Mouse (Mus musculus): ENCODE data around the gene Usp16. TPM values are rescaled to one million over a fixed set of nuclear protein-coding genes. Genes with fewer than 3 reads are reported as not detected.

Usp16 gene
- polyA plus RNA-seq, 1 experiment from 2014 or later: 53.5 TPM

DNA sequence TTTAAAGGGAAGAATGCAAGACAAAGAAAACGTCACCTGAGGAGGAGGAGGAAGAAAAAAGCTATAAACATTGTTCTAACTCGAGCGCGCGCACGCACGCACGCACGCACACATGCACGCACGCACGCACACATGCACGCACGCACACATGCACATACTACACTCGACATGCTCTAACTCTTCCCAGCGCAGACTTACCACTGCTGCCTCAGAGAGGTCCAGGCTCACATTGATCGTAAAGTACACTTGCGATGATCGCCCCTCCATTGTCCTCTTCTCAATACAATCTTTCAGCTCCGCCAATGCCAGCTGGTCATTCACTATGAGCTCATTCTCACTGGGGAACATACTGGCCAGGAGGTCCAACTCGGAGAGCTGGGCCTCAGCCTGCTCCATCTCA, 17.4 kb upstream of the Usp16 start:
- H3K4me1 ChIP-seq (ENCODE audit: control insufficient read depth, insufficient read depth, low read length): peaks cover 2% of the 10 kb centered on the region; the same call in 1 of the 2 replicates
- ATAC-seq (ENCODE audit: insufficient number of reproducible peaks, insufficient read depth, low FRiP score, low read depth): no peak
- 91% methylated on average over 21 of the region's 21 CpGs for WGBS

DNA sequence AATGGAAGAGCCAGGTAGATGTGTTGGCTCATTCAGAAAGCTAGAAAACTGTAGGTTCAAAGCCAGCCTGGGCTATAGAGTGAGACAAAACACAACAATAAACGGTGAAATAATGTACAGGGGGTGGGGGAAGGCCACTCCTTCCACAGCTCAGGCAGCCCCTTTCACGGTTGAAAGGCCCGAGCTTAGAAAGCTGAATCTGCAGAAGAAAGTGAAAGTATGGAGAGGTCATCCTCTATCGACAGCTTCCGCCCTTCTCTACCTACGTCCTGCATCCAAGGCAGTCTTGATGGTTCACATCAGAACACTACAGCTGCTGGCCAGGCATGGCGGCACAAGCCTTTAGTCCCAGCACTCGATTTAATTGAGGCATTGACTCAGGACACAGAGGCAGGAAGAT, 15.8 kb upstream of the Usp16 start:
- WGBS: 91% methylated on average over 8 of the region's 8 CpGs
- Histone ChIP-seq H3K27me3 (ENCODE audit: control insufficient read depth, insufficient read depth, low read length) (no peaks in the 10 kb centered on the region), H3K27ac (ENCODE audit: low read length) (no peak overlapping the region), H3K4me2 (replicated peaks; ENCODE audit: low read depth, low read length) (no peak overlapping the region), H3K9ac (replicated peaks; ENCODE audit: low read depth, low read length) (no peak overlapping the region), H3K9me3 (ENCODE audit: control insufficient read depth, low read depth, low read length) (no peaks in the 10 kb centered on the region), H3K36me3 (ENCODE audit: control insufficient read depth, insufficient read depth, low read length) (no peaks in the 10 kb centered on the region), H3K4me1 (ENCODE audit: control insufficient read depth, insufficient read depth, low read length) (peaks cover 2% of the 10 kb centered on the region; the same call in 1 of the 2 replicates), H3K4me3 (ENCODE audit: low read depth, low read length) (no peak overlapping the region)
- no peak for ATAC-seq (ENCODE audit: insufficient number of reproducible peaks, insufficient read depth, low FRiP score, low read depth)

More for the DNA sequence above, 17.4 kb upstream of the Usp16 start:
- H3K4me3 ChIP-seq (ENCODE audit: low read depth, low read length): no peak overlapping the region
- no peaks in the 10 kb centered on the region for H3K27me3 ChIP-seq (ENCODE audit: control insufficient read depth, insufficient read depth, low read length)
- no peak overlapping the region for H3K27ac ChIP-seq (ENCODE audit: low read length)
- no peaks in the 10 kb centered on the region for H3K9me3 ChIP-seq (ENCODE audit: control insufficient read depth, low read depth, low read length)
- no peak overlapping the region for H3K9ac ChIP-seq (replicated peaks; ENCODE audit: low read depth, low read length)
- H3K36me3 ChIP-seq (ENCODE audit: control insufficient read depth, insufficient read depth, low read length): no peaks in the 10 kb centered on the region
- H3K4me2 ChIP-seq (replicated peaks; ENCODE audit: low read depth, low read length): no peak overlapping the region

DNA sequence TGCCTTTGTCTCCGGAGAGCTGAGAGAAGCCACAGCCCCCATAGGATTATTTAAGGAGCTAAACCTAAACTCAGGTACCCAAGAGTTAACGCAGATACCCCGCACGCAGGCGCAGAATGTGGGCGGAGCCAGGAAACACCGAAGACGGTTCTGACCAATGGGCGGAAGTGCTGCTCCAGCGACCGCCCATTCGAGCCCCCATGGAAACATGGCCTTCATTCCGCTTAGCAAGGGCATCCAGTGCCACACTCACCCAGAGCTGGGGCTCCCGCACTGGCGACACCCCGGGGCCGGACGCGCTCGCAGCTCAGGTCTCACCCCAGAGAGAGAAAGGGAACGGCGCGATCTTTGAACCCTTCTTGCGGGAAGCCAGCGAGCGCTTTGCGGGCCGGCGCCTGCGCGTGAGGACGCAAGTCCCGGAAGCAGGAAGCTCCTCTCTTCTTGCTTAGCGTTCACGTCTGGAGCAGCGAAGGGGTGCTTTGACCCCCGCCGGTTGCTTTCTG, 14.3 kb upstream of the Usp16 start, which contains the start of gene Rwdd2b:
TSS of gene Rwdd2b (minus strand) at position 390 of the 503 bp plus-strand sequence.
- Histone ChIP-seq H3K27ac (ENCODE audit: low read length) (peak within 1 kb of the TSS; percentile 83), H3K9me3 (ENCODE audit: control insufficient read depth, low read depth, low read length) (no peaks in the 10 kb centered on the region), H3K9ac (replicated peaks; ENCODE audit: low read depth, low read length) (peak within 1 kb of the TSS; percentile 65), H3K27me3 (ENCODE audit: control insufficient read depth, insufficient read depth, low read length) (no peaks in the 10 kb centered on the region), H3K4me3 (ENCODE audit: low read depth, low read length) (peak within 1 kb of the TSS; percentile 67), H3K4me1 (ENCODE audit: control insufficient read depth, insufficient read depth, low read length) (peaks cover 2% of the 10 kb centered on the region; the same call in 1 of the 2 replicates), H3K4me2 (replicated peaks; ENCODE audit: low read depth, low read length) (peak within 1 kb of the TSS; percentile 72), H3K36me3 (ENCODE audit: control insufficient read depth, insufficient read depth, low read length) (no peaks in the 10 kb centered on the region)
- peak; percentile 95 for ATAC-seq (ENCODE audit: insufficient number of reproducible peaks, insufficient read depth, low FRiP score, low read depth)
- 0% methylated on average over 38 of the region's 38 CpGs for WGBS

DNA sequence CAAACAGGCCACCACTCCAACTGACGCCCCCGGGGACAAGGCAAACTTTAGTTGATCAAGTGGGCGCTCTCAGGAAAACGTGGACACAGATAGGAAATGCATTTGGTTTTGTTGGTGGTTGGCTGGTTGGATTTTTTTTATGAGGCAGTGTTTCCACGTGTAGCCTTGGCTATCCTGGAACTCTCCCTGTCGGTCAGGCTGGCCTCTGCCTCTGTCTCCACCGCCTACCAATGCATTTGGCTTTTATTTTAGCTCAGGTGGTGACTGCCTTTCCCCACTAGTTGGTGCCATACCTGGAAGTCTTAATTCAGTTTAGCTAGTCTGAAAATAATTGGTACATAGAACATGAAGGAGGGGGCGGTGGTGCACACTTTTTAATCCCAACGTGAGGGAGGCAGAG, 13.4 kb upstream of the Usp16 start:
- peak overlapping the region; percentile 72 for H3K4me2 ChIP-seq (replicated peaks; ENCODE audit: low read depth, low read length)
- no peak for ATAC-seq (ENCODE audit: insufficient number of reproducible peaks, insufficient read depth, low FRiP score, low read depth)
- H3K27ac ChIP-seq (ENCODE audit: low read length): no peak overlapping the region
- peak overlapping the region; percentile 65 for H3K9ac ChIP-seq (replicated peaks; ENCODE audit: low read depth, low read length)
- peaks cover 2% of the 10 kb centered on the region; the same call in 1 of the 2 replicates for H3K4me1 ChIP-seq (ENCODE audit: control insufficient read depth, insufficient read depth, low read length)
- WGBS: 24% methylated on average over 9 of the region's 9 CpGs
- no peaks in the 10 kb centered on the region for H3K36me3 ChIP-seq (ENCODE audit: control insufficient read depth, insufficient read depth, low read length)
- no peaks in the 10 kb centered on the region for H3K27me3 ChIP-seq (ENCODE audit: control insufficient read depth, insufficient read depth, low read length)
- no peaks in the 10 kb centered on the region for H3K9me3 ChIP-seq (ENCODE audit: control insufficient read depth, low read depth, low read length)
- peak overlapping the region; percentile 67 for H3K4me3 ChIP-seq (ENCODE audit: low read depth, low read length)

DNA sequence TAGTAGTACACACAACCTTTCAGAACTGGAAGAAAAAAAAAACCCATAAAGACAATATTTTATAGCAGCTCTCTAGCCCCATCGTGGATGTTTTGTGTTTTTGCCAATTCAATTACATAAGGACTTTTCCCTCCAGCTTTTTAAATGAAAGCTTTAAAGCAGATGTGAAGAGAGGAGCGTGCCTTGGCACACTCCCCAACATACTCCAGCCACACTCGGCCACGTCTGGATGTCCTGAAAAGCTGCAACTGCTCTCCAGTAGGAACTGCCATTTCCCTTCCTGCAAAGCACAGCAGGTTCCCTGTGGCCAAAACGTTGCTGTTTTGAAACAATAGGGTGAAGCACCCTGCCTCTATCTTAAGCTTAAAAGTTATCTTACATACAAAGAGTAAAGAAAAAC, 12.2 kb upstream of the Usp16 start:
- H3K4me3 ChIP-seq (ENCODE audit: low read depth, low read length): no peak overlapping the region
- no peaks in the 10 kb centered on the region for H3K27me3 ChIP-seq (ENCODE audit: control insufficient read depth, insufficient read depth, low read length)
- 44% methylated on average over 5 of the region's 5 CpGs for WGBS
- H3K4me1 ChIP-seq (ENCODE audit: control insufficient read depth, insufficient read depth, low read length): peaks cover 2% of the 10 kb centered on the region; the same call in 1 of the 2 replicates
- no peak overlapping the region for H3K27ac ChIP-seq (ENCODE audit: low read length)
- ATAC-seq (ENCODE audit: insufficient number of reproducible peaks, insufficient read depth, low FRiP score, low read depth): no peak
- no peak overlapping the region for H3K9ac ChIP-seq (replicated peaks; ENCODE audit: low read depth, low read length)
- H3K9me3 ChIP-seq (ENCODE audit: control insufficient read depth, low read depth, low read length): no peaks in the 10 kb centered on the region
- H3K4me2 ChIP-seq (replicated peaks; ENCODE audit: low read depth, low read length): no peak overlapping the region
- no peaks in the 10 kb centered on the region for H3K36me3 ChIP-seq (ENCODE audit: control insufficient read depth, insufficient read depth, low read length)

DNA sequence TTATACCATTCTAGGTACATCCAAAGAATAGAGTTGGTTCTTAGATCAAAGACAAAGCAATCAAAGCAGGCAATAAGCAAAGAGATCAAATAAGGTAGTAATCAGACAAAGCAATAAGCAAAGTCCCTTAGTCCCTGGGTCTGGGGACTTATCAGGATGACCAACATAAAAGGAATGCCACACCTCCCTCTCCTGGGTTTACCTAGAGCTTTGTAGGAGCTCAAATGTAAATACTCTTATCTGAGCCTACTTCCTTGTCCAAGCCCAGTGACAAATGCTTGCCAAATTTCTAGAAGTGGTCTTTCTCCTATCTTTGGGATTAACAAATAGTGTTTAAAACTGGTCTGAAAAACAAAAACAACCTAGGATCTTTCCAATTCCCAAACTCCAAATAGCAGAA, 11.3 kb upstream of the Usp16 start:
- ATAC-seq (ENCODE audit: insufficient number of reproducible peaks, insufficient read depth, low FRiP score, low read depth): 0 out of 2 replicates have a peak, but pooled peaks have one; percentile 19
- Histone ChIP-seq H3K4me1 (ENCODE audit: control insufficient read depth, insufficient read depth, low read length) (peaks cover 2% of the 10 kb centered on the region; the same call in 1 of the 2 replicates), H3K4me2 (replicated peaks; ENCODE audit: low read depth, low read length) (no peak overlapping the region), H3K27ac (ENCODE audit: low read length) (no peak overlapping the region), H3K27me3 (ENCODE audit: control insufficient read depth, insufficient read depth, low read length) (no peaks in the 10 kb centered on the region), H3K4me3 (ENCODE audit: low read depth, low read length) (no peak overlapping the region), H3K9me3 (ENCODE audit: control insufficient read depth, low read depth, low read length) (no peaks in the 10 kb centered on the region), H3K36me3 (ENCODE audit: control insufficient read depth, insufficient read depth, low read length) (no peaks in the 10 kb centered on the region), H3K9ac (replicated peaks; ENCODE audit: low read depth, low read length) (no peak overlapping the region)

DNA sequence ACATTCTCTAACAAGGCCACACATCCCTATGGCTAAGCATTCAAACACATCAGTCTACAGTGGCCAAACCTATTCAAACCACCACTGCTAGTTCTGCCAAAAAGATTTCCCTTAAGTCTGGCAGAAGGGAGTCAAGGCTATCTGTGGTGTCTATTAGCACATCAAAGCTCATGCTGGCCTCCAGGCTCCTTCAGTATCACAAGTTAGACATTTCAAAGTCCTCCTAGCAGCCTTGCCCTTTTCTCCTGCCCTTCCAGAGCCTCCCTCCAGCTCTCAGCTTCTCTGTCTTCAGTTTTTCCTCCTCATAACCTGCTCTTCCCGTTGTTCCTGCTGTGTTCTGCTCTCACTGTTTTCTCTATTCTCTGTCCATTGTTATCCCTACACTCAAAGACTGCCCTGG, 10.4 kb upstream of the Usp16 start:
- 38% methylated on average over 1 of the region's 1 CpGs for WGBS
- no peaks in the 10 kb centered on the region for H3K27me3 ChIP-seq (ENCODE audit: control insufficient read depth, insufficient read depth, low read length)
- no peaks in the 10 kb centered on the region for H3K36me3 ChIP-seq (ENCODE audit: control insufficient read depth, insufficient read depth, low read length)
- no peak overlapping the region for H3K4me2 ChIP-seq (replicated peaks; ENCODE audit: low read depth, low read length)
- no peak overlapping the region for H3K9ac ChIP-seq (replicated peaks; ENCODE audit: low read depth, low read length)
- no peak for ATAC-seq (ENCODE audit: insufficient number of reproducible peaks, insufficient read depth, low FRiP score, low read depth)
- H3K4me1 ChIP-seq (ENCODE audit: control insufficient read depth, insufficient read depth, low read length): peaks cover 2% of the 10 kb centered on the region; the same call in 1 of the 2 replicates
- H3K9me3 ChIP-seq (ENCODE audit: control insufficient read depth, low read depth, low read length): no peaks in the 10 kb centered on the region
- H3K4me3 ChIP-seq (ENCODE audit: low read depth, low read length): no peak overlapping the region
- H3K27ac ChIP-seq (ENCODE audit: low read length): no peak overlapping the region

DNA sequence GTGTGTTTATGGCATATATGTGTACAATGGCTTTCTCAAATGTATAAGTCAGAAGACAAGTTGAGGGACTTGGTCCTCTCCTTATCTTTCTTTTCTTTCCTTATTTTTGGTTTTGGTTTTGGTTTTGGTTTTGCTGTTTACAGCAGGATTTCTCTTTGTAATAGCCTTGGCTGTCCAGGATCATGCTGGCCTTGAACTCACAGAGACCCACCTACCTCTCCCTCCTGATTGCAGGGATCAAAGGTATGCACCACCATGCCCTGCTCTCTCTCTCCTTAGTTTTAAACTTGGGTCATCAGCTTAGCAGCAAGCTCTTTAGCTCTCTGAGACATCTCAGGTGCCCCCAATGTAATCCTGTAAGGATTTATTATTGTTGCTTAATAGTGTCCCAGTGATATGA, 9.4 kb upstream of the Usp16 start:
- peaks cover 2% of the 10 kb centered on the region; the same call in 1 of the 2 replicates for H3K4me1 ChIP-seq (ENCODE audit: control insufficient read depth, insufficient read depth, low read length)
- H3K27ac ChIP-seq (ENCODE audit: low read length): no peak overlapping the region
- ATAC-seq (ENCODE audit: insufficient number of reproducible peaks, insufficient read depth, low FRiP score, low read depth): no peak
- no peak overlapping the region for H3K4me2 ChIP-seq (replicated peaks; ENCODE audit: low read depth, low read length)
- H3K27me3 ChIP-seq (ENCODE audit: control insufficient read depth, insufficient read depth, low read length): no peaks in the 10 kb centered on the region
- no peak overlapping the region for H3K9ac ChIP-seq (replicated peaks; ENCODE audit: low read depth, low read length)
- no peaks in the 10 kb centered on the region for H3K36me3 ChIP-seq (ENCODE audit: control insufficient read depth, insufficient read depth, low read length)
- H3K9me3 ChIP-seq (ENCODE audit: control insufficient read depth, low read depth, low read length): no peaks in the 10 kb centered on the region
- H3K4me3 ChIP-seq (ENCODE audit: low read depth, low read length): no peak overlapping the region

DNA sequence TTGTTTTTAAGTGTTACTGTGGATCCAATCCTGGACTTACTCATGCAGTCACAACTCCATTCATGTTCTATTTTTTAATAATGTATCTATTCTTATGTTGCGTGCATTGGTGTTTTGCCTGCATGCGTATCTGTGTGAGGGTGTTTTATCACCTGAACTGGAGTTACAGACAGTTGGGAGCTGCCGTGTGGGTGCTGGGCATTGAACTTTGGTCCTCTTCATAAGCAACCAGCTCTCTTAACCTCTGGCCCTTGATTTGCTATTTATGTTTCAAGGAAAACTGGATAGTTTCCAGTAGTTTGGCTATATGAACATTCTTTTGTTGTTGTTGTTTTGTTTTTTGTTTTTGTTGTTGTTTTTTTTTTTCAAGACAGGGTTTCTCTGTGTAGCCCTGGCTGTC, 9.0 kb upstream of the Usp16 start:
- H3K9ac ChIP-seq (replicated peaks; ENCODE audit: low read depth, low read length): no peak overlapping the region
- H3K4me2 ChIP-seq (replicated peaks; ENCODE audit: low read depth, low read length): no peak overlapping the region
- H3K4me3 ChIP-seq (ENCODE audit: low read depth, low read length): no peak overlapping the region
- H3K27me3 ChIP-seq (ENCODE audit: control insufficient read depth, insufficient read depth, low read length): no peaks in the 10 kb centered on the region
- no peaks in the 10 kb centered on the region for H3K9me3 ChIP-seq (ENCODE audit: control insufficient read depth, low read depth, low read length)
- H3K27ac ChIP-seq (ENCODE audit: low read length): no peak overlapping the region
- 90% methylated on average over 3 of the region's 3 CpGs for WGBS
- no peak for ATAC-seq (ENCODE audit: insufficient number of reproducible peaks, insufficient read depth, low FRiP score, low read depth)
- H3K36me3 ChIP-seq (ENCODE audit: control insufficient read depth, insufficient read depth, low read length): no peaks in the 10 kb centered on the region
- peaks cover 2% of the 10 kb centered on the region; the same call in 1 of the 2 replicates for H3K4me1 ChIP-seq (ENCODE audit: control insufficient read depth, insufficient read depth, low read length)
